Mouse (Mus musculus) kidney, postnatal 0 days (tissue): Measurements from ENCODE around the gene Abca8b. TPM values are rescaled to one million over a fixed set of nuclear protein-coding genes. Genes with fewer than 3 reads are reported as not detected.
"Not testable (repeated sequence)": the region's sequence is repeated elsewhere in the genome, so short reads cannot be mapped to it uniquely, and the experiment has no call there.

ENCODE experiments used
- ATAC-seq: fragments of 200-750 bp; cut with Nextera tagmentation; replicated peaks from 2 replicates; pipeline ENCODE4 v1.8.0; 2017; ENCODE audit warnings: low read depth, moderate number of reproducible peaks, moderate TSS enrichment, moderate library complexity; ENCODE audit not compliant: low FRiP score
- DNase-seq: peaks from one replicate; pipeline ENCODE4 v3.0.0-alpha.2; 2016; ENCODE audit warnings: low spot score
- H3K27ac ChIP-seq: fragments of 300-500 bp; sonication (generic); 2 replicates; pipeline ENCODE4 v1.5.1; 2014; ENCODE audit warnings: mild to moderate bottlenecking
- H3K27me3 ChIP-seq: fragments of 300-500 bp; sonication (generic); 2 replicates; pipeline ENCODE4 v1.6.1; 2014; ENCODE audit warnings: low read length, mixed read lengths; ENCODE audit not compliant: insufficient read depth
- H3K36me3 ChIP-seq: fragments of 300-500 bp; sonication (generic); 2 replicates; pipeline ENCODE4 v1.6.1; 2014; ENCODE audit warnings: low read length, mixed read lengths; ENCODE audit not compliant: insufficient read depth
- H3K4me1 ChIP-seq: fragments of 300-500 bp; sonication (generic); replicated peaks from 2 replicates; pipeline ENCODE4 v1.6.1; 2014; ENCODE audit warnings: antibody characterized with exemption, low read length, mixed read lengths; ENCODE audit not compliant: insufficient read depth
- H3K4me2 ChIP-seq: fragments of 300-500 bp; sonication (generic); 2 replicates; pipeline ENCODE4 v1.6.1; 2014; ENCODE audit warnings: mild to moderate bottlenecking, low read length, moderate library complexity, mixed read lengths
- H3K4me3 ChIP-seq: fragments of 300-500 bp; sonication (generic); replicated peaks from 2 replicates; pipeline ENCODE4 v1.5.1; 2014; ENCODE audit warnings: low read depth, low read length
- H3K9ac ChIP-seq: fragments of 300-500 bp; sonication (generic); 2 replicates; pipeline ENCODE4 v1.6.1; 2014; ENCODE audit warnings: low read depth, low read length
- H3K9me3 ChIP-seq: fragments of 300-500 bp; sonication (generic); replicated peaks from 2 replicates; pipeline ENCODE4 v1.6.1; 2016; ENCODE audit warnings: low read length, inconsistent platforms, mixed read lengths
- CTCF ChIP-seq: IDR thresholded peaks from 2 replicates; pipeline ENCODE4 v1.5.1; 2016; ENCODE audit warnings: antibody characterized with exemption, low read depth, mild to moderate bottlenecking, moderate library complexity
- WGBS: fragments of 180-500 bp; shearing (Covaris S2); extraction: QIAGEN DNeasy Blood & Tissue Kit; methylation state at CpG from one replicate; pipeline ENCODE4 v1.1.7; 2014; 5-methylcytosine and 5-hydroxymethylcytosine counted together
- polyA plus RNA-seq: library from polyadenylated mRNA; unstranded; fragments of >200 nt; fragmentation: Nextera tagmentation; extraction: Ambion mirVana; gene quantifications from 2 replicates; pipeline ENCODE4 v1.2.1, GENCODE M21; 2015

The Abca8b gene
- polyA plus RNA-seq, 1 experiment from 2014 or later, result 0.38 TPM

DNA sequence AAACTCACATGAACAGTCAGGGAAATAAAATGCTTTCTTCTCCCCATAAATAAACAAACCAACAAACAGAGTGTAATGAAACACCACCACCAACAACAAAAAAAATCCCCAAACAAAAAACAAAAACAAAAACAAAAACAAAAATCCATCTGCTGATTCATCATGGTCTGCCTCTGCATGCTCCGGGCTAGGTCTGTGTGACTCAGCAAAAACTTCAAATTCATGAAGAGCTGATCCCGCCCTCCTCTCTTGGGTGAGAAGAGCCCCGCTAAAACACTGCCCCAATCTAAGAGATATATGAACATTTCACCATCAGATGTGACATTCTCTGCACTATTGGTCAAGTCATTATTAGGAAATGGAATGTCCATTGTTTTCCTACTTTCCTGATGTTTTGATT is 4.4 kb downstream of the Abca8b start:
- Histone ChIP-seq H3K27me3 (no peaks in the 10 kb centered on the region), H3K9ac (no peak overlapping the region), H3K4me1 (no peaks in the 10 kb centered on the region), H3K36me3 (no peaks in the 10 kb centered on the region), H3K27ac (no peak overlapping the region), H3K4me2 (no peak overlapping the region), H3K4me3 (no peak overlapping the region), H3K9me3 (no peaks in the 10 kb centered on the region)
- DNase-seq (no peak), ATAC-seq (no peak)
- 69% methylated on average over 3 of the region's 3 CpGs for WGBS
- no peak for TF ChIP-seq CTCF

- Histone ChIP-seq H3K9ac (no peak overlapping the region), H3K36me3 (no peaks in the 10 kb centered on the region), H3K9me3 (no peaks in the 10 kb centered on the region), H3K4me3 (no peak overlapping the region), H3K4me2 (no peak overlapping the region), H3K4me1 (no peaks in the 10 kb centered on the region), H3K27ac (no peak overlapping the region), H3K27me3 (no peaks in the 10 kb centered on the region)
- ATAC-seq (no peak), DNase-seq (no peak)
- no peak for TF ChIP-seq CTCF
- WGBS, result 85% methylated on average over 2 of the region's 2 CpGs
Observed at GRCm38 (mm10) chr11:109990256-109990655, 5.4 kb downstream of the Abca8b start.

DNA sequence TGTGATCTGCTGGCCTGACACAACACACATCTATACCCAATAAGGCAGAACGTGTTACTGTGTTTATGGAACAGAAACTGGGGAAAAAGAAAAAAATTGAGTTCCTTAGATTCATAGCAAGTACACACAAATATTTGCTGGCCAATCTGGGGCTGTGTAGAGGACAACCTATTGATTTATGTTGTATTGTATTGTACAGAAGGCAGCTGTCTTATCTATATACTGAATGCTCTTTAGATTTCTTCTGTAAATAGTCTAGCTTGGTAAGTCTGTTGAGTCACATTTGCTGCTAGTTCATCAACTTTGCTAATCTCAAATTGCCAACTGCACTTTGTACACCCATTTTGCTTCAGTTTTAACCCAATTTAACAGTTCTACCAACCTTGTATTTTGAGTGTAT is 7.5 kb downstream of the Abca8b start:
- 63% methylated on average over 1 of the region's 1 CpGs for WGBS
- DNase-seq (no peak), ATAC-seq (no peak)
- H3K9ac ChIP-seq, result no peak overlapping the region
- no peak for TF ChIP-seq CTCF
- H3K9me3 ChIP-seq, result no peaks in the 10 kb centered on the region
- no peak overlapping the region for H3K27ac ChIP-seq
- no peaks in the 10 kb centered on the region for H3K4me1 ChIP-seq
- H3K4me3 ChIP-seq, result no peak overlapping the region
- no peaks in the 10 kb centered on the region for H3K36me3 ChIP-seq
- no peak overlapping the region for H3K4me2 ChIP-seq
- H3K27me3 ChIP-seq, result no peaks in the 10 kb centered on the region

GRCm38 (mm10) chr11:109987460-109988072 is 8.1 kb downstream of the Abca8b start:
- H3K4me1 ChIP-seq, DNase-seq, H3K27me3 ChIP-seq, H3K9ac ChIP-seq, H3K36me3 ChIP-seq, H3K27ac ChIP-seq, H3K4me3 ChIP-seq, H3K4me2 ChIP-seq, ATAC-seq, H3K9me3 ChIP-seq: not testable (repeated sequence)
- WGBS, result 33% methylated on average over 11 of the region's 11 CpGs

DNA sequence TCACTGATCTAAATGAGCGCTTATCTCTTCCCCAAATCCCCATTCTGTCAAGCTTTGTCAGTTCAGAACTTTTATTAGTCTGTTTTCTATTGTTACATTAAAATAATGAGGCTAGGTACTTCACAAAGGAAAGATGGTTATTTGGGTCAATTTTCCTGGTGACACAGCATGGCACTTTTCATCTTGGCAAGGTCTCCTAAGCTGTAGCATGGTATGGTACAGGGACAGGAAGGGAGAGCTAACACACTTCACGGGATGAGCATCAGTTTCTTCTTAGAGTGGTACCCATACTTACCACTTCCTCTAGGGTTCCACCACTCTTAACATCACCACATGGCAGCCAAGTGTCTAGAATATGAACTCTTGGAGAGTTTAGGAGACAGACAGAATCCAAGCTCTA is 13.8 kb downstream of the Abca8b start:
- Histone ChIP-seq H3K27me3 (no peaks in the 10 kb centered on the region), H3K9me3 (no peaks in the 10 kb centered on the region), H3K36me3 (no peaks in the 10 kb centered on the region), H3K4me3 (no peak overlapping the region), H3K4me1 (no peaks in the 10 kb centered on the region), H3K9ac (no peak overlapping the region), H3K4me2 (no peak overlapping the region), H3K27ac (no peak overlapping the region)
- no peak for TF ChIP-seq CTCF
- DNase-seq (no peak), ATAC-seq (no peak)
- 95% methylated on average over 2 of the region's 2 CpGs for WGBS

DNA sequence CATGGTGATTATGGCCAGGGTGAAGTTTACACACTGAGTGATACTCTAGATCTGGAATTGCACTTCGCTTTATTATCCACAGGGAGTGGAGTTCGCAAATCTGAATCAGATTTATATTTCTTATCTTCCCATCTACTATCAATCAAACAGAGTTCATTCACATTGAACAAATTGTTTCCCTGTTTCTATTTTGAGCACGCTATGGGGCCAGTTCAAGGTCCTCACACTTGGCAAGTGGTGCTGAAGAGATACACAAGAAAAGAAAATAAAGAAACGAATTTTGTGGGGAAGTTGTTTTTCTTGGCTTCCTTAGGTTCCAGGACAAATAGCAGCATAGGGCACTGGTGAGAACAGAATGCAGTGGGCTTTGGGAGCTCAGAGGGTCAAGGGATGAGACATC is 25.1 kb downstream of the Abca8b start:
- no peak for TF ChIP-seq CTCF
- no peak for ATAC-seq
- Histone ChIP-seq H3K9ac (no peak overlapping the region), H3K9me3 (no peaks in the 10 kb centered on the region), H3K27me3 (no peaks in the 10 kb centered on the region), H3K4me2 (no peak overlapping the region), H3K4me3 (no peak overlapping the region), H3K4me1 (no peaks in the 10 kb centered on the region), H3K36me3 (no peaks in the 10 kb centered on the region), H3K27ac (no peak overlapping the region)
- DNase-seq, result peak; percentile 42
- 38% methylated on average over 4 of the region's 4 CpGs for WGBS
